Mouse (Mus musculus) gastrocnemius, postnatal 25 days (tissue): ENCODE data around the gene Antxr1. TPM values are rescaled to one million over a fixed set of nuclear protein-coding genes. Genes with fewer than 3 reads are reported as not detected.

Source experiments
- DNase-seq: peaks from one replicate; pipeline ENCODE4 v3.0.0; 2022
- long read RNA-seq, 2 experiments: library from polyadenylated mRNA; stranded (forward); transcript quantifications; one replicate each; pipeline ENCODE4 v2.0.0; 2021
- total RNA-seq, 2 experiments: library from RNA; stranded (reverse); gene quantifications; 1 replicate in 1 of 2; 2 replicates in 1 of 2; pipeline ENCODE4 v1.2.3; 2021

Antxr1 gene
- 10 to 100 TPM; 11.6 to 13.0 TPM for total RNA-seq
- long read RNA-seq, experiment 1 = 0 reads
- long read RNA-seq, experiment 2, partial matches to known transcripts = 0 of 2 reads
- long read RNA-seq, experiment 2, other reads (novel, unspliced or antisense) = 2 of 2 reads

DNA sequence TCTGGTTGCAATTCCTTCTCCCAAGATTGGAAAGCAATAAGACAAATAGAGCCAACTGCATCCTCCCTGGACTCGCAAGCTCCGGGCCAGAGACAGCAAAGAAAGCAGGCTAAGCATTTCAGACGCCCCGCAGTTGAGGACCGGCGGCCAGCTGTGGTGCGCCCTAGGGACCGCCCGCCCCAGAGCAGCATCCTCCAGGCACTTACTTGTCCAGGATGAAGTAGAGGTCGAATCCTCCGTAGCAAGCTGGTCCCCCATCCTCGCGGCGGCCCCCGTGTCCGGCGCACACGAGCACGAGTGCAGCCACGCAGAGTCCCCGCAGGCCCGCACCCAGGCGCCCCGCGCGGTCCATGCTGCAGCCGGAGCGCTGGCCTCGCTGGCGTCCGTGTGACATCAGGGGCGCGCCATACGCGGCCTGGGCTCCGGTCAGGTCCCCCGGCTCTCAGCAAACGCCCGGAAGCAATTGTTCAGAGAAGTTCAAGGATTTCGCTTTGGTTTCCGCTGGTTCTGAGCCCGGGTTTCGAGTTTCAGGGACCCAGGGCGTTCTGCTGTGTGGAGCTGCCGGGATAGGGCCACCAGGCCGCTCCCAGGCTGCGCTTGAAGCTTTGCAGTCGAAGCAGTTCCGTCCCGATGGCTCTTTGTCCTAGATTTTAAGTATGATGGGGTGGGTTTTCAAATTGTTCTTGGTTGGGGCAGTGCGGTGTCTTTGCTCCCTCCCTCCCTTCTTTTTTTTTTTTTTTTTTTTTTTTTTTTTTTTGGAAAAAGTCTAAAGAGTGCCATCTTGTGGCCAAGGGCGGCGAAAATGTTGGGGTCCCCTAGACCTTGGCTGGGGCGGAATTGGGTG is at the start of gene Antxr1:
Antxr1 (minus strand) TSS at position 731 of the 844 bp plus-strand sequence.
- DNase-seq = peak; percentile 68

DNA sequence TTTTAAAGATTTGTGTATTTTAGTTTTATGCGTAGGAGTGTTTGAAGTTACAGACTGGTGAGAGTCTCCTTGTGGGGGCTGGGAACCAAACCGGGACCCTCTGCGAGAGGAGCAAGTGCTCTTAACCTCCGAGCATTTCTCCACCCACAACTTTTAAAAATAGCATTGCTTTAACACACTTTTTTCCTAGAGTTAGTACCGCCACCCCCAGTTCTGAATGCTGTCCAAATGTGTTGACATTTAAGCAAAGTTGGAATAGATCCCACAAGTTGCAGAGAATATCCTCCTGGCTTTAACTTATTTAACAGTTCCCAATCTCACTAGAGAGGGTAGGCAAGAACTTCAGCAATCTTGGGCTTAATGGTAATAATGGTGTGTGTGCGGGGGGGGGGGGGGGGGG is 49.1 kb upstream of the Antxr1 start:
- DNase-seq = no peak

DNA sequence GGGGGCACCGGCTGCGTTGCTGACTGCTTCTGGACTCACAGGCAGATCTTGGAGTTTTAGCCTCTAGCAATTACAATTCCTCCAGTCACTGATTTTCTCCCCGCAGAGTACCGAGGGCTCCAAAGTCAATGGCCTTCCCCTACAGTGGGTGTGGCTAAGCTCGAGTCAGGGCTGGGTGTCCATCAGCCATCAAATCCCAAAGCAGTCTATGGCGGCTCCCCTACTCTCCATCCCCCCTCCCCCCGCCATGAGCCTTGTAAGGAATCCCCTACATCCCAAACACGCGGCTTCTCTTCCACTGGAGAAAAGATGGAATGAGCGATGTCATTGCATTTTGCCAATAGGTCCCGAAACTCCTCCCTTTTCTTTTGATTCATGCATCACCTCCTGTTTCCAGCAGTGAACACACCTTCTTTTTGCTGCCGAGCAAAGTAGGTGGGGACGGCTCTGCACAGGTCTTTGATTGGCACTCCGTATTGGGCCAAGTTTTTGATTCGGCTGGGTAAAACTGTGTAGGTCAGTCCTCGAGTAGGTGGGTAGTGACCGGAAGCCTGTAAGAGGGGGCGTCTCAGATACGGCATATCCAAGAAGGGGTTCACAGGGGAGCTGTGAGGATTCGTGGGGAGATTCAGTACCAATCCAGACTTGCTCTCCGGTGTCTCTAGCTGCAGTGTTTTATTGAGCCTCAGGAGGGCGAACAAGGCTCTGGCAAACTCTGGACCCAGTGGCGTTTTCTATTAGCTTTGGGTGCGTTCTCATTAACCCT is 48.5 kb upstream of the Antxr1 start:
- no peak for DNase-seq

DNA sequence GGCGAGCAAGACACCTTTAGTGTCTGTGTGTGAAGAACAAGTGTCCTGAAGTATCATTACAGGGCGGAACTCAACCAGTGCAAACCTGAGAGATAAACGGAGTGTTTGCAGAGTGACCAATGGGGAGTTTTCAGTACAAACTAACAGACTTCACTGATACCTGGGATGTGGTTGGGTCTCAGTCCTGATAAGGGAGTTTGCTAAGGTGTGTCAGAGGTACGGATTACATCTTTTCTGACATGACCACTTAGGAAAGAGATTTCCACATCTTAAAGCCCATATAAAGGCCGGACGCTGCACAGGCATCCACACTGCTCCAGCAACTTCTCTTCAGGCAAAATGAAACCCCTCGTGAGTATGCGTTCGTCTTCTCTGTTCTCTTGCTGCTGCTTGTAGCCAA is 37.4 kb upstream of the Antxr1 start, which contains the start of gene Gkn2:
Gkn2 (plus strand) TSS at position 301 of the 400 bp plus-strand sequence.
- no peak for DNase-seq

DNA sequence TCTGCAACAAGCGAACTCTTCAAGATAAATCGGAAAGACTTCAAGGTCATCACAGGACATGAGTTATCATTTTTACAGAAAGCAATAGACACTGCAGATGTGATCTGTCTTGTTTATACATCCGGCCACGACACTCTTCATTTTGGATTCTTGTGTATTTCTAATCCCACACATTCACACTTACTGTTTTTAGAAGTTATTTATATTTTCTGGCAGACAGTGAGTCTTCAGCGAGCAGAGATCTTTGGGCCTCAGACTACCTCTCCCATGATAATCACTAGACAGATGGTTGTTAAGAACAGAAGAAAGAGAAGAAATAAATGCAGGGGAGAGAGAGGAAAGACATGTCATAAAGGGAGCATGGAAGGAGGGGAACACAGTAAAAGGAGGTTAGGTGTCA is 33.6 kb upstream of the Antxr1 start:
- DNase-seq = no peak

DNA sequence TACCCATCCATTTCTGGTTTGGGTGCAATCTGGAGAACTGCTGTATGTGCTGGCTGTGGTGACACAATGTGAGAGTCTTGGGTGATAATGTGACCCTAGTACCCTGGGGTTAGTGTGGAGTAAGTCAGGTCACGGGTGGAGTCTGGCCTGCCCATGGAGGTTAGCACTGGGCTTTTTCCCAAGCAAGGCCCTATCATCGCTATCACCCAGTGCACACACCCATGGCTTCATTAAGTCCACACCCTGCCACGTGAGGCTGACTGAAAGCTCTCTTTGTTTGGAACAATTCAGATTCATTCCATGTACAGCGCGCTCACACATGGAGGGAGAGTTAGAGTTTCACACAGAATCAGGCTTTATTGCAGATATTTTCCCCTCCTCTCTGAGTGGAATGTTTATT is 18.8 kb upstream of the Antxr1 start:
- DNase-seq = peak; percentile 17

DNA sequence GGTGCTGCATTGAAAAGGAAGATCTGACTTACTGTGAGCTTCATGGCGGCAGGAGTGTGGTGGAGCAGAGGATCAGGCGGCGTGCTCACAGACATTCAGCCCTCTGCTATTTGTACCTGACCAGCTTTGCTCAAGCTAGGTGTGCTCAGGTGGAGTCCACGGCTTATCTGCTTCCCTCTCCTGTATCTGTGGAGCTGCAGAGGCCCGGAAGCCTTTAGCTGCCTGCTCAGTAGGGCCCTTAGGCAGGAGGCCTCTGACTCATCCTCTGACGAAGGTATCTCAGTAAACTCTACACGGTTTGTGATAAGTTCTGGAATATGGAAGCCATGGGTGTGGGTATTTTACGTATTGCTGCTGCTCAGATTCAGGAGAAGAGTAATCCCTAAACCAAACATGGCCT is 15.2 kb upstream of the Antxr1 start, which contains the start of gene Gkn1:
Gkn1 (minus strand) TSS at position 114 of the 400 bp plus-strand sequence.
- no peak for DNase-seq

DNA sequence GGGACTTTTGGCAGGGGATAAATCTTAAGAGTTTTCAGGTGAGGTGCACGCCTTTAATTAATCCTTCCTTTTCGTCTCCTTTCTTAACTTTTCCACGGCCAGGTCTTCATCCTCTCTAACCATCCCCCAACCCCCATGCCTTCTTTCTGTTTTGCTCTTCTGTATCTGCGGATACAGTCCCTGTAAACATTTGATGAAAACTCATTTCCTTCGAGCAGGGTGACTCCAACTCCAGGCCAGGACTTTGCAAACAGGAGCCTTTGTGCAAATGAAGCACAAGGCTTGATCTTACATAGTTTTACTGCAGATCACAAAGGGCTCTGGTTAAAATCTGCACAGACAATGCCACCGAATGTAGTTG is 294 bp upstream of the Antxr1 start:
- DNase-seq = no peak

DNA sequence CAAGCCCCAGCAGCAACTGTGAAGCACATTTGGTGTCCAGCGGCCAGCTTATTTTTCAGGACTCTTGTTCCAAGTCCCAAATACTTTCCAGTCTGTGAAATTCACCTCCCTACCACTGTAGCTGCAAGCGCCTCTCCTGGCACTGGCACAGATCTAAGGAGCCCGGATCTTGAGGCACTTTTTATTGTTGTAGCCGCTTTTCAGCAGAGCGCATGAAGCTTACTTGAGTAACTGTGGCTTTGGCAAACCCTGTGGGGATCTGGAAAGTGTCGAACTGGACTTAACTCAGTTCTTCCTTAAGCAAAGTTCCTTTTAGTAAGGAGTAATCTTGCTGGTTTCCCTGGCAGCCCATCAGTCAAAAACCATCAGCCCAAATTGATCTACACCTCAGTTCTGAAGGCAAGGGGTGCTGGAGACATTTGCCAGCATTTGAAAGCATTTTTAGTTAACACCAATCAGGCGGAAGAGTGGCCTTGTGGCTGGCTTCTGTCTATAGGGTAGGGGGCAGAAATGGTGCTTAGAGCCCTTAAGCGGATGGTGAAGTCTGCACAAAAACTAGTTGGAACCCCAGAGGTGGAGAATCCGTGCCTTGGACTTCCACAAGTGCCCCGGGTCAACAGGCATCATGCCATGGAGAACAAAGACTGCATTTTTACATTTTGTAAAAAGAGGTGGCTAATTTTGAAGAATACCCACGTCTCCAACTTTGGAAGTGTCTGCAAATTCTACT is 1.1 kb downstream of the Antxr1 start:
- peak; percentile 49 for DNase-seq

DNA sequence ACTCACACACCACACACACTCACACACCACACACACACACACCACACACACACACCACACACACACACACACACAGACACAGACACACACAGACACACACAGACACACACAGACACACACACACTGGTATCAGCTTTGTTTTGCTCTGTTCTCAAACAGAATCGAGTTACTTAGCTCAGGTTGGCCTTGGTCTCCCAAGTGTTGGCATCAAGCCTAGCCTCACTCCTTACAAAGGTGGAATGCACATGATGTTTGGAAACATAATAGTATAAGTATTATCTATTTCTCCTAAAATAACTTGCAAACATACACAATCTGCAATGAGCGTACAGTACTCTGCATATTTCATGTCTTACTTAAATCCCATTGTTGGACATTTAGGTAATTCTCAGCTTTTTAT is 3.2 kb downstream of the Antxr1 start:
- DNase-seq = no peak

DNA sequence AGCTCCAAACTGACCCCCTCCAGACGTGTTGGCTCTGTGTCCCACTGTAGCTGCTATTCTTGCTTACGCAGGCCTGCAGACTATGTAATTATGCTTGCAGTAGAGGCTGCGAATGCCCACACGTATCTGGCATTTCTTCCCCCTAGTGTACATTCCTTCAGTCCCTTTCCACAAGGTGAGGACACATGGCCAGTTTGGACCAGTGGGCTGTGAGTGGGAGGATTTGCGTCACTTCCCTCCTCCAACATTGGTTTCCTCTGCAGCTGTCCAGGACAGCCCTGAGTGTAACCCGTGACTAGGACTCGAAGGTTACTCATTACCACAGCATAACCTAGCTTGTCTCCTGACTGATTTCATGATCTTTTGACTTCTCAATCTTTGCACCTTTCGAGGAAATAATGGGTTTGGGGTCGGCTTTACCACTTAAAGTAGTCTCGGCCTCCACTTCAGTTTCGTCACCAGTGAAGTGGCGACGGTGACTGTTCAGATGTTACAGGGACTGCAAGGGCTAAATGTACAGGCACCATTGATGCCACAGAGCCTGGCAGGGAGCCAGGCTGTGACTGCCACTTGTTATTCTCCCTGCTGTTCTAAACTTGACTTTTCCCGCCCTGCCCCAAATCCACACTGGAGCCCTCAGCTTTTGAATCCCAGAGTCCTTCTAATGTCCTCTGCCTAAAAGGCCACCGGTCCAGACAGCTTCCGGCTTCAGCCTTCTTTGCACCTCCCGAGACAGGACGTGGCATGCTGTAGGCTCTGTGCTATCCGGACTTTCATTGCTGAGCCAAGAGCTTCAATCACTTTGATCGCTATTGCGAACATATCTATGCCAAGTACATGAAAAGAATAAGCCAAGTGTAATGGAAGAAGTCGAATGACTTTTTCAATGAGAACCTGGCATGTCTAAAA is 7.1 kb downstream of the Antxr1 start:
- DNase-seq = no peak

DNA sequence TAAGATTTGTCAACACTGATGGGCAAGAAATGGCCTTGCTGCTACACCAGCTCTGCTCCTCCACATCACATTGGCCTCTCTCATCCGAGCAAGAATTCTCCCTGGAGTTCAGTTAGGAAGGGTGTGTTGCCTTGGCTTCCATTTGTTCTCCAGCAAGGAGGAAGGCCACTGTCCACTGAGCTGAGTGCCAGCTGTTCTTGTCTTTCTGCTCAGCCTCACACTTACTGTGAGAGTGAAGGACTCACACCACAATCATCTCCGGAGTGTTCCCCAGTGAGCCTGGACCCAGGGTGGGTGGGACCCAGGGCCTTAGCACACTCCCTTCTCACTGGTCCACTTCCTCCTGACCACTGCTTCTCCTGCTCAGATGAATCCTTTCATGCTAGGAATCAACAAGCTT is 8.7 kb downstream of the Antxr1 start:
- DNase-seq = no peak

DNA sequence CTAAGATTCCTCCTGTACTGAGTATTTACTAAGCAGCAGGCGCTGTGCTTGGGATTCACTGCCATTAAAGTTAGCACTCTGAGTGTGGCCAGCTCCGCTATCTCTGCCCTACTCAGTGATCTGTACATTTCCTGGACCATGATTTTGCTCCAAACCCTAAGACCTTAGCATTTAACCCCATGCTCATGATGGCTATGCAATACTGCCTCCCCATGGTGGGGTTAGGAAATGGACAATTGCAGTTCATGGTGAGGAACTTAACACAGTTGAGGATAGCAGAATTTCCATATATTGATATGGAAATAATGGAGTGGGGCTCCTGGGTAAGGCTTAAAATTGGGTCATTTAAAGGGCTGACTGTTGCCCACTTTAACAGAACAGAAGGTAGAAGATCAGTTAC is 12.2 kb downstream of the Antxr1 start:
- DNase-seq = no peak

DNA sequence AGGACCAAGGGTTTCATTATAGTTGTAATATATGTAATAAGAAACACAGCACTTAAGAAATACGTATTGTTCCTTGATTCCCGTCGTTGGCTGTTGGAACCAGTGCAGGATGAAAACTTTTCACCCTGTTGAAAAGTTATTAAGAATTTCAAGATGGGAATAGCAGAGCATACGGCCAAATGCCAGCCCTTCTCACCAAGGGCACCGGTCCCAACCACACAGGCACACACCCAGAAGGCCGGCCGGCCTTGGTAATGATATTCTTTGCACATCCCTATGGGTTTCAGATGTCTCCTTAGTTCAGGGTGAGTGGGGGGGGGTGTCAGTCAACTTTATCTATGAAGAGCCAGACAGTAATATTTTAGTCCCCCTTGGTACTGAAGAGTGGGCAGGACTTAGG is 17.0 kb downstream of the Antxr1 start:
- peak; percentile 33 for DNase-seq

DNA sequence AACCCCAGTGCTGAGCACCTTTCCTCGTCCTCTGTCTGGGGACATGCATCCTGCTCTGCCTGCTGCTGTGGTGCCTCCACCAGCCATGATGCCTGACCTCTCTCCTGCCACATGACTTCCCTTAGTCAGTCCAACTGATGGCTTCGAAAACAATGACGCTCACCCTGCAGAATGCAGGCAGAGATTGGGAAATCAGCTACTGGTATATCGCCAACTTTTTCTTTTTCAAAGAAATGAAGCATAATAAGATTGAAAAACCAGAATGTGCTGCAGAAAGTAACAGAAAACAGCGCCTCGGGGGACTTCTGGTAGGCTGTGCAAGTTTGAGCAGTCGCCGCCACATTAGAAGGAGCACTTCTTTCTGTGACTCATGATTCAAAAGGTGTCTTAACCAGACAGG is 18.7 kb downstream of the Antxr1 start:
- DNase-seq = peak; percentile 54

DNA sequence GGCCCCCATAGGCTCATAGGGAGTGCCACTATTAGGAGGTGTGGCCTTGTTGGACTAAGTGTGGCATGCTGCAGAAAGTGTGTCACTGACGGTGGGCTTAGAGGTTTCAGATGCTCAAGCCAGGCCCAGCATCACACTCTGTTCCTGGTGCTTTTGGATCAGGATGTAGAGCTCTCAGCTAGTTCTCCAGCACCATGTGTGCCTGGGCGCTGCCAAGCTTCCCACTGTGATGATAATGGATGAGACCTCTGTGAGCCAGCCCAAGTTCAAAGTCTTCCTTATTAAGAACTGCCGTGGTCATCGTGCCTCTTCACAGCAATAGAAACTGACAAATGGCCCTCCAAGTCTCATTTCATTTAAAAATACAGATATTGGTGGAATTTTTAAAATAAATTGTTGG is 22.9 kb downstream of the Antxr1 start:
- DNase-seq = no peak

DNA sequence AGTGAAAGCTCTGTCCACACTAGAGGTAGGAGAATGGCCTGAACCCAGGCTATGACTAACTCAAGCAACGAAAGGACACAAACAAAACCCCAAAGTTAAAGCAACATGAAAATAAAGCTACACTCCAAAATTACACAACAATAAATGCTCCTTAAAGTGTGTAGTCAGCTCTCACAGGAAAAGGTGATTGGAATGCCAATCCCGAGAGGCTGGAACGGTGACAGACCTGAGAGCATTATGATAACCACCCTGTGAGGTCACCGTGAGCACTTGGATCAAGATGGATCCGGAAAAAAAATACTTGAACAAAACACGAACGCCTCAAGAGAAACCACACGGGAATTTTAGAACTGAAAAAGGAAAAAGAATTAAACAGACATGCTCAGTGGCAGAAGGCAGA is 31.1 kb downstream of the Antxr1 start:
- no peak for DNase-seq

DNA sequence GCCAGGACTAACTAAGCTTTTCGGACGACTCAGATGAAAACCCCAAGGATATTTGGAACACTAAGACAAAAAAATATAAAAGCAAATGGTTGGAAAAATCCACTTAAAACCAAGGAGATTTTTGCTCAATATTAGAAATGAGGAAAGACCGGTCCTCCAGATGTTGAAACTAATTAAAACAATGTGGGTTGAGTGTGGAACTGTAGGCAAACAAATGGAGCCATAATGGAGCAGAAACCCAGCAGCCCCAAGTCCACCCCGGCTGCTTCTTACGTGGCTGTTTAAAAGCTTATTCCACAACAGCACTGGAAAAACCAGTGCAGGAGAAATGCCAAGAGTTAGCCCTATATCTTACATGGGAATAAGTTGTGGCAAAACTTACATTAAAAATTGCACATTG is 32.9 kb downstream of the Antxr1 start:
- DNase-seq = no peak

DNA sequence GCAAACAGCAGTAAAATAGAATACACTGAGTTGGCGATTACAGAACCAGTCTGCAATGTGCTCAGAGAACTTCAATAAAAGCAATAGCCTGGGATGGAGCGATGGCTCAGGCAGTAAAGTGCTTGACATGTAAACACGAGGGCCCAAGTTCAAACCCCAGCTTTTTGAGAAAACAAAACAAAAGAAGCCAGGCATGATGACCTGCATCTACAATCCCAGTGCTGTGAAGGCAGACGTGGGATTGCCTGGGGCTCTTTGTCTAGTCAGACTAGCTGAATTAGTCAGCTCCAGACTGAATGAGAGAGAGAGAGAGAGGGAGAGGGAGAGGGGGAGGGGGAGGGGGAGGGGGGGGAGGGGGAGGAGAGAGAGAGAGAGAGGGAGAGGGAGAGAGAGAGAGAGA is 33.6 kb downstream of the Antxr1 start:
- no peak for DNase-seq

DNA sequence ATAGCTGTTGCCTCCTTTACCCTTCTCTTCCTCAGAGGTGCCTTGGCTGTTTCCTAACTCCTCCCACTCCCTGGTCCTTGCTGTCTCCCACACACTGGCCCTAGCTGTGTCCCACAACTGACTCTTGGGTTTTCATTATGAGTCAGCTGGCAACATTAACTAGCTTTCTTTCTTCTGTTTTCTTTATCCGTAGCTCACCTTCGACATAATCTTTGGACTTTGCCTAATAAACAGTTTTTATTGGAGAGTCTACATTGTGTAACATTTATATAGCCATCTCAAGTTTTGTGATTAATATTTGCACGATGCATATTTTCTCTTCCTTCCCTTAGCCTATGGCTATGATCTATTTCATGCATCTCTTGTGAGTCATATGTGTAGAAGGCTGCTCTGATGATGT is 40.7 kb downstream of the Antxr1 start:
- DNase-seq = no peak
